9 mouse cellular contexts compared by ENCODE assay signal in the genomic region with DNA sequence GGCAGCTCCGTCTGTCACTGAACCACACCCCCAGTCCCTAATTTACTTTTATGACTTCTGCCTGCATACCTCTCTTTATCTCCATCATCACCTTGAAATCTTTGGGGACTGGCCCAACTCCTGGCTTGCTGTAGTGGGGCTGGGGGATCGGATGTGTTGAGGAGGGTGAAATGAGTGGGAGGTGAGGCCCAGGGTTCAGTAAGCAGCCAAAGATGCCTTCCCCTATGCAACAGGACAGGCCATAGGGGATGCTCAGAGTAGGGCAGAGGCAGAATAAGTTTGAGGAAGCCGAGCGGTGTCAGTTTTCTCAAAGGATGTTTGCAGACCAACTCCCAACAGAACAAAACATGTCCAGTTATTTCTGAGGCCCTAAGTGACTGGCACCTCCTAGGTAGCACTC. TPM values are rescaled to one million over a fixed set of nuclear protein-coding genes. Genes with fewer than 3 reads are reported as not detected.
A peak's percentile ranks its signal among the peaks of the same experiment; 100 is the strongest.
DNase-seq lines count a peak whose midpoint lies in the region; ATAC-seq lines count a peak whose summit lies in the region.
"Had no signal": no experiment of that assay in that cellular context is flagged by ENCODE, and none has a peak within 500 bp of the region (broad histone marks: within the 10 kb centered on the region; RNA-seq: fewer than 3 reads in every experiment).

No protein-coding gene starts in this region.

- no peak overlapping the region for H3K27ac ChIP-seq in limb, embryonic 11.5 days (replicated peaks; ENCODE audit: low read depth, low read length)
- H3K27ac ChIP-seq in stomach, embryonic 14.5 days (ENCODE audit: low read length) = no peak overlapping the region

- DNase-seq in limb, embryonic 11.5 days (ENCODE audit: low spot score) = no peak
- DNase-seq in urinary bladder, postnatal 25 days (ENCODE audit: low spot score) = no peak
- DNase-seq in adrenal gland, postnatal 14 days = no peak
- DNase-seq: adrenal gland, postnatal 25 days had no signal

- ATAC-seq in erythroblast, adult 5-6 weeks (replicated peaks; ENCODE audit: low FRiP score, poor library complexity, severe bottlenecking) = no peak
- ATAC-seq in megakaryocyte, adult 5-6 weeks (ENCODE audit: poor library complexity, severe bottlenecking) = no peak
- ATAC-seq in limb, embryonic 11.5 days (ENCODE audit: insufficient number of reproducible peaks, low FRiP score, low TSS enrichment, low read depth) = no peak
- no peak for ATAC-seq in stomach, embryonic 14.5 days (ENCODE audit: insufficient number of reproducible peaks, insufficient read depth, low FRiP score, low read depth)

- peak overlapping the region; percentile 86 for H3K4me2 ChIP-seq in limb, embryonic 11.5 days (ENCODE audit: low read depth, severe bottlenecking)
- peak overlapping the region; percentile 76 for H3K4me2 ChIP-seq in stomach, embryonic 14.5 days (replicated peaks; ENCODE audit: low read depth, low read length)

- H3K4me3 ChIP-seq in erythroblast, embryonic 14.5 days (replicated peaks) = peak overlapping the region; percentile 88
- peak overlapping the region; percentile 97 for H3K4me3 ChIP-seq in megakaryocyte, embryonic 14.5 days (replicated peaks)
- H3K4me3 ChIP-seq in limb, embryonic 11.5 days (ENCODE audit: low read depth, low read length) = no peak overlapping the region; the same call in 1 of the 2 replicates
- H3K4me3 ChIP-seq in stomach, embryonic 14.5 days (ENCODE audit: low read depth, low read length) = peak overlapping the region; percentile 75

- no peaks in the 10 kb centered on the region for H3K27me3 ChIP-seq in erythroblast, embryonic 14.5 days (ENCODE audit: control insufficient read depth)
- H3K27me3 ChIP-seq in megakaryocyte, embryonic 14.5 days (replicated peaks) = no peaks in the 10 kb centered on the region
- H3K27me3 ChIP-seq in limb, embryonic 11.5 days (ENCODE audit: control insufficient read depth, insufficient read depth, low read length) = no peaks in the 10 kb centered on the region
- H3K27me3 ChIP-seq in stomach, embryonic 14.5 days (ENCODE audit: control insufficient read depth, insufficient read depth, low read length) = no peaks in the 10 kb centered on the region

- peaks cover 76% of the 10 kb centered on the region for H3K36me3 ChIP-seq in erythroblast, embryonic 14.5 days (ENCODE audit: control insufficient read depth)
- peaks cover 57% of the 10 kb centered on the region for H3K36me3 ChIP-seq in megakaryocyte, embryonic 14.5 days (replicated peaks; ENCODE audit: low read length)
- H3K36me3 ChIP-seq in limb, embryonic 11.5 days (ENCODE audit: control insufficient read depth, insufficient read depth, low read length) = no peaks in the 10 kb centered on the region
- H3K36me3 ChIP-seq in stomach, embryonic 14.5 days (ENCODE audit: control insufficient read depth, insufficient read depth, low read length) = no peaks in the 10 kb centered on the region

- no peak overlapping the region; the same call in 1 of the 2 replicates for H3K9ac ChIP-seq in limb, embryonic 11.5 days (ENCODE audit: low read length)
- H3K9ac ChIP-seq in stomach, embryonic 14.5 days (replicated peaks; ENCODE audit: low read depth, low read length) = peak overlapping the region; percentile 78; the same call in 1 of the 2 replicates

- WGBS in limb, embryonic 11.5 days = 26% methylated on average over 4 of the region's 4 CpGs
- WGBS in stomach, embryonic 14.5 days = 51% methylated on average over 3 of the region's 4 CpGs

- peaks cover 94% of the 10 kb centered on the region for H3K4me1 ChIP-seq in erythroblast, embryonic 14.5 days (ENCODE audit: control insufficient read depth)
- peaks cover 78% of the 10 kb centered on the region for H3K4me1 ChIP-seq in megakaryocyte, embryonic 14.5 days
- H3K4me1 ChIP-seq in limb, embryonic 11.5 days (ENCODE audit: control insufficient read depth, insufficient read depth, low read length) = peaks cover 34% of the 10 kb centered on the region
- H3K4me1 ChIP-seq in stomach, embryonic 14.5 days (ENCODE audit: control insufficient read depth, insufficient read depth, low read length) = peaks cover 31% of the 10 kb centered on the region; the same call in 1 of the 2 replicates

- H3K9me3 ChIP-seq in erythroblast, embryonic 14.5 days (ENCODE audit: control insufficient read depth, low read length) = peaks cover 2% of the 10 kb centered on the region
- H3K9me3 ChIP-seq in megakaryocyte, embryonic 14.5 days = no peaks in the 10 kb centered on the region
- H3K9me3 ChIP-seq in limb, embryonic 11.5 days (ENCODE audit: control insufficient read depth, low read length) = no peaks in the 10 kb centered on the region
- no peaks in the 10 kb centered on the region for H3K9me3 ChIP-seq in stomach, embryonic 14.5 days (ENCODE audit: control insufficient read depth, low read depth, low read length)

RNA-seq across cellular contexts. Expression of gene St3gal4, which starts 3.8 kb away (rescaled TPM):
- 2.7 and 3.7 TPM in 2 replicates for polyA plus RNA-seq in erythroblast, embryonic 14.5 days (2012)
- total RNA-seq in erythroblast, adult 5-6 weeks (2015; ENCODE audit: low replicate concordance) = 8.6 and 18.6 TPM in 2 replicates
- 10.1 and 33.9 TPM in 2 replicates for total RNA-seq in erythroblast, adult 5-6 weeks (2017; ENCODE audit: low replicate concordance)
- polyA plus RNA-seq in megakaryocyte, embryonic 14.5 days (2012; ENCODE audit: insufficient read depth, low replicate concordance) = 13.7 and 16.5 TPM in 2 replicates
- 53.1 and 53.4 TPM in 2 replicates for total RNA-seq in megakaryocyte, adult 5-6 weeks (2015)
- 49.6 and 57.4 TPM in 2 replicates for total RNA-seq in megakaryocyte, adult 5-6 weeks (2017)
- polyA plus RNA-seq in limb, embryonic 11.5 days (2014; fragmentation: Nextera tagmentation; extraction: Ambion mirVana) = 23.8 and 25.6 TPM in 2 replicates
- polyA plus RNA-seq in stomach, embryonic 14.5 days (2014; fragmentation: Nextera tagmentation; extraction: Ambion mirVana) = 24.4 and 24.6 TPM in 2 replicates
- 32.7 and 36.9 TPM in 2 replicates for total RNA-seq in adrenal gland, postnatal 14 days (2021)
